Mouse (Mus musculus): ENCODE measurements at regions not wholly inside any gene's neighbourhood (a gene's known extent, or its start where the extent isn't known, plus 50 kb on each side); places are given as distances from the start of the nearest gene placed in this dataset.

GRCm38 (mm10) chr9:24896498-24897261 is 122.6 kb upstream of the Tbx20 start:
- TF ChIP-seq CTCF (IDR thresholded peaks at IDR 0.05; ENCODE audit: borderline replicate concordance, control insufficient read depth, extremely low read depth, insufficient read depth, low read length, poor library complexity): no peak
- no peak for TF ChIP-seq POLR2A (IDR thresholded peaks at IDR 0.05; ENCODE audit: control insufficient read depth, extremely low read depth, insufficient read depth, low read length, poor library complexity)
